Mouse (Mus musculus): Measurements from ENCODE around the gene Tnfsfm13. TPM values are rescaled to one million over a fixed set of nuclear protein-coding genes. Genes with fewer than 3 reads are reported as not detected.
"Not testable (repeated sequence)": the region's sequence is repeated elsewhere in the genome, so short reads cannot be mapped to it uniquely, and the experiment has no call there.

Tnfsfm13 gene
- total RNA-seq (2012; rRNA removed) = 0.08 TPM in 2 replicates
- total RNA-seq (2014; rRNA removed) = not detected in 2 replicates
- 0.25 TPM in 1 of 2 replicates, not detected in the other for polyA plus RNA-seq (2012; ENCODE audit: insufficient read length, low read depth)

DNA sequence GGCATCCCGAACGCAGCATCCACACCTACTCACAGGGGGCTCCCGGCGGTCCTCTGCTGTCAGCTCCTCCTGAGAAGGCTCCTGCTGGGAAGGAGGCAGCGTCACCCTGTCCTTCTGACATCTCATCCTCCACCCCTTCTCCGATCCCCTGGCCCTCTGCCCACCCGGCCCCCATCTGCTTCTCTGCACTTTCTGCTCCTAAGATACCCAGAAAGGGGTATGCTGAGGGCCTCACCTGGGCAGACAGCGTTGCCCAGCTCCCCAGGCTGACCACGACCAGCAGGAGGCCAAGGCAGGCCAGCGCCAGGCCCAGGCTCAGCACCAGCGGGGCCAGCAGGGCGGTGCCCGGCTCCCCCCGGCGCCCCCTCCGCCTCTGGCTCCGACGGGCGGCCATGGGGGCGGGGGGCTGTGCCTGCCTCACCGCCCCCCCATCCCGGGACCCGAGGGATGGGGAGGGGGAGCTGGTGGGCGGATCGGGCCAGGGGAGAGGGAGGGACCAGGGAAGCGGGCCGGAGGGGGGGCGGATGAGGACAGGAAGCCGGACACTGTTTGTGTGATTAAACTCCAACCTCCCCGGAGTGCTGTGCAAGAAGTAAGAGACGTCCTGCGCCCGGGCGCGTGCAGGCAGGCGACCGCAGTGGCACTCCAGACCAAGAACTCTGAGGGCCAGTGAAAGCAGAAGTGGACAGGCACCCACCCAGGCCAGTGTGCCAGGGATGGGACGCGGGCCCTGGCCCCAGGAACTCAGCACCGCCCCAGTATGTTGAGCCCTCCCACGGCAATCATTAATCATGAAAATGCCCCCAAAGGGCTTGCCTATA lies at the start of gene Tnfsfm13, which contains the start of gene Tnfsf12:
Tnfsfm13 (minus strand) TSS at position 738 of the 821 bp plus-strand sequence.
Tnfsf12 (minus strand) TSS at position 489 of the 821 bp plus-strand sequence.
- in situ Hi-C loops (cut with MboI; ENCODE audit: low pct_ligation_motif_present, low pct_unique_long_range_greater_than_20kb, low sequenced_read_pairs) = no loop called here
- H3K4me1 ChIP-seq (ENCODE audit: control insufficient read depth in 1 of 2, insufficient read depth in 2 of 2) = no peaks in the 10 kb centered on the region
- no peaks in the 10 kb centered on the region for H3K79me2 ChIP-seq (replicated peaks; ENCODE audit: control insufficient read depth, extremely low read depth, insufficient read depth, poor library complexity, severe bottlenecking)
- H3K4me2 ChIP-seq (ENCODE audit: insufficient read depth, low read depth, poor library complexity, severe bottlenecking) = no peak within 1 kb of the TSS
- H3K27ac ChIP-seq (ENCODE audit: insufficient read depth, low read depth) = no peak within 1 kb of the TSS
- no peak within 1 kb of the TSS for H3K4me3 ChIP-seq (replicated peaks in 1 of 3; ENCODE audit: low read depth in 2 of 3, low read length in 2 of 3, poor library complexity in 1 of 3)
- H3K9ac ChIP-seq (ENCODE audit: insufficient read depth, low read depth) = no peak within 1 kb of the TSS
- peaks cover 5% of the 10 kb centered on the region for H3K9me3 ChIP-seq (replicated peaks; ENCODE audit: low read length)
- peaks cover 1% of the 10 kb centered on the region for H3K27me3 ChIP-seq (replicated peaks)
- dilution Hi-C loops (cut with MboI; ENCODE audit: extremely low pct_ligation_motif_present, extremely low pct_unique_long_range_greater_than_20kb, low sequenced_read_pairs) = no loop called here
- no peaks in the 10 kb centered on the region for H3K36me3 ChIP-seq (replicated peaks in 1 of 2; ENCODE audit: control insufficient read depth in 1 of 2, insufficient read depth in 1 of 2, low read length in 1 of 2)
- DNase-seq (ENCODE audit: extremely low read depth) = no peak
- TF ChIP-seq ELF1 (IDR thresholded peaks at IDR 0.05; ENCODE audit: low read depth, low read length) (no peak), ETS1 (conservative IDR thresholded peaks at IDR 0.05; ENCODE audit: low read depth, low read length) (no peak)

DNA sequence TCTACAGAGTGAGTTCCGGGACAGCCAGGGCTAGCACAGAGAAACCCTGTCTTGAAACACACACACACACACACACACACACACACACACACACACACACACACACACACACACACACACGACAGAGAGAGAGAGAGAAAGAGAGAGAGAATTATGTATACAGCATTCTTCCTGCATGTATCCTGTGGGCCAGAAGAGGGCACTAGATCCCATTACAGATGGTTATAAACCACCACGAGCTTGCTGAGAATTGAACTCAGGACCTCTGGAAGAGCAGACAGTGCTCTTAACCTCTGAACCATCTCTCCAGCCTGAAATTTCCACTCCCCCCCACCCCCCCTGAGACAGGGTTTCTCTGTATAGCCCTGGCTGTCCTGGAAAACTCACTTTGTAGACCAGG lies 35.5 kb upstream of the Tnfsfm13 start:
- H3K4me3 ChIP-seq (replicated peaks in 1 of 3; ENCODE audit: low read depth in 2 of 3, low read length in 2 of 3, poor library complexity in 1 of 3); H3K4me2 ChIP-seq (ENCODE audit: insufficient read depth, low read depth, poor library complexity, severe bottlenecking); H3K27me3 ChIP-seq (replicated peaks); H3K4me1 ChIP-seq (ENCODE audit: control insufficient read depth in 1 of 2, insufficient read depth in 2 of 2); H3K79me2 ChIP-seq (replicated peaks; ENCODE audit: control insufficient read depth, extremely low read depth, insufficient read depth, poor library complexity, severe bottlenecking); H3K27ac ChIP-seq (ENCODE audit: insufficient read depth, low read depth); H3K9ac ChIP-seq (ENCODE audit: insufficient read depth, low read depth); H3K9me3 ChIP-seq (replicated peaks; ENCODE audit: low read length); in situ Hi-C loops (cut with MboI; ENCODE audit: low pct_ligation_motif_present, low pct_unique_long_range_greater_than_20kb, low sequenced_read_pairs); dilution Hi-C loops (cut with MboI; ENCODE audit: extremely low pct_ligation_motif_present, extremely low pct_unique_long_range_greater_than_20kb, low sequenced_read_pairs); DNase-seq (ENCODE audit: extremely low read depth): not testable (repeated sequence)
- TF ChIP-seq CTCF (conservative IDR thresholded peaks at IDR 0.05 in 1 of 2, IDR thresholded peaks at IDR 0.05 in 1 of 2; ENCODE audit: low read depth in 2 of 2, low read length in 2 of 2) = peak in 1 of 2 experiments; percentile 44; a peak in 2 of 4 replicates
- TF ChIP-seq SMC3 (IDR thresholded peaks at IDR 0.05; ENCODE audit: low read depth, low read length) = peak; percentile 40
- peak; percentile 22 for TF ChIP-seq RAD21 (IDR thresholded peaks at IDR 0.05; ENCODE audit: low read depth, low read length)
- peaks cover 28 to 35% of the 10 kb centered on the region in 2 experiments for H3K36me3 ChIP-seq (replicated peaks in 1 of 2; ENCODE audit: control insufficient read depth in 1 of 2, insufficient read depth in 1 of 2, low read length in 1 of 2)

DNA sequence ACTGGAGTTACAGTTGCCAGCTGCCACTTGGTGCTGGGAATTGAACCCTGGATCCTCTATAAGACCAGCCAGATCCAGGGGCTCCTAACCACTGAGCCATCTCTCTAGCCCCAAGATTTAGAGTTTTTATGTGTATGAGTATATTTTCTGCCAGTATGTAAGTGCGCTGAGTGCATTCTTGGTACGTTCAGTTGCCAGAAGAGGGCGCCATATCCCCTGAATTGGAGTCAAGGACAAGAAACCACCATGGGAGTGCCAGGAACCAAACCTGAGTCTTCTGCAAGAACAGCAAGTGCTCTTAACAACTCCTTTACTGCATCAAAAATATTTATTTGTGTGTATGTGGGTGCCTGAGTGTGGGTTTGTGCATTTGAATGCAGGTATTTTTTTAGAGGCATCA lies 33.2 kb upstream of the Tnfsfm13 start:
- Histone ChIP-seq H3K36me3 (replicated peaks in 1 of 2; ENCODE audit: control insufficient read depth in 1 of 2, insufficient read depth in 1 of 2, low read length in 1 of 2) (peaks cover 5 to 11% of the 10 kb centered on the region in 2 experiments), H3K27me3 (replicated peaks) (no peaks in the 10 kb centered on the region), H3K4me2 (ENCODE audit: insufficient read depth, low read depth, poor library complexity, severe bottlenecking) (no peak overlapping the region), H3K4me3 (replicated peaks in 1 of 3; ENCODE audit: low read depth in 2 of 3, low read length in 2 of 3, poor library complexity in 1 of 3) (no peak overlapping the region), H3K27ac (ENCODE audit: insufficient read depth, low read depth) (no peak overlapping the region), H3K9ac (ENCODE audit: insufficient read depth, low read depth) (no peak overlapping the region), H3K4me1 (ENCODE audit: control insufficient read depth in 1 of 2, insufficient read depth in 2 of 2) (no peaks in the 10 kb centered on the region; a peak in 1 of 4 replicates), H3K79me2 (replicated peaks; ENCODE audit: control insufficient read depth, extremely low read depth, insufficient read depth, poor library complexity, severe bottlenecking) (no peaks in the 10 kb centered on the region), H3K9me3 (replicated peaks; ENCODE audit: low read length) (no peaks in the 10 kb centered on the region)
- in situ Hi-C loops (cut with MboI; ENCODE audit: low pct_ligation_motif_present, low pct_unique_long_range_greater_than_20kb, low sequenced_read_pairs) (no loop called here), dilution Hi-C loops (cut with MboI; ENCODE audit: extremely low pct_ligation_motif_present, extremely low pct_unique_long_range_greater_than_20kb, low sequenced_read_pairs) (no loop called here)
- DNase-seq (ENCODE audit: extremely low read depth) = peak; percentile 80
- TF ChIP-seq ZKSCAN1 (IDR thresholded peaks at IDR 0.05; ENCODE audit: borderline replicate concordance, low read depth, low read length) (no peak), ZNF384 (IDR thresholded peaks at IDR 0.05; ENCODE audit: low read depth, low read length) (no peak), KAT2A (IDR thresholded peaks at IDR 0.05; ENCODE audit: insufficient replicate concordance, low read length) (no peak), IRF4 (IDR thresholded peaks at IDR 0.05; ENCODE audit: low read depth, low read length) (peak; percentile 43; the same call in 1 of the 2 replicates), MXI1 (IDR thresholded peaks at IDR 0.05; ENCODE audit: low read depth, low read length) (no peak), ZC3H11A (IDR thresholded peaks at IDR 0.05; ENCODE audit: low read depth, low read length) (peak; percentile 25; the same call in 1 of the 2 replicates), RCOR1 (conservative IDR thresholded peaks at IDR 0.05; ENCODE audit: low read depth, low read length) (no peak), CHD1 (IDR thresholded peaks at IDR 0.05; ENCODE audit: low read depth, low read length) (no peak), MAX (IDR thresholded peaks at IDR 0.05; ENCODE audit: low read length) (no peak), ETS1 (conservative IDR thresholded peaks at IDR 0.05; ENCODE audit: low read depth, low read length) (no peak), BHLHE40 (IDR thresholded peaks at IDR 0.05; ENCODE audit: low read depth, low read length) (no peak), TCF12 (IDR thresholded peaks at IDR 0.05; ENCODE audit: low read depth, low read length) (no peak), SMC3 (IDR thresholded peaks at IDR 0.05; ENCODE audit: low read depth, low read length) (peak; percentile 78), RAD21 (IDR thresholded peaks at IDR 0.05; ENCODE audit: low read depth, low read length) (peak; percentile 79), CTCF (conservative IDR thresholded peaks at IDR 0.05 in 1 of 2, IDR thresholded peaks at IDR 0.05 in 1 of 2; ENCODE audit: low read depth in 2 of 2, low read length in 2 of 2) (peak; percentile 52 to 84), ELF1 (IDR thresholded peaks at IDR 0.05; ENCODE audit: low read depth, low read length) (no peak), JUND (conservative IDR thresholded peaks at IDR 0.05; ENCODE audit: low read depth, low read length) (no peak), ZMIZ1 (IDR thresholded peaks at IDR 0.05; ENCODE audit: low read depth, low read length) (no peak), MYC (IDR thresholded peaks at IDR 0.05; ENCODE audit: low read depth, low read length) (no peak), UBTF (IDR thresholded peaks at IDR 0.05; ENCODE audit: low read depth, low read length) (no peak), MAFK (IDR thresholded peaks at IDR 0.05; ENCODE audit: insufficient replicate concordance, low read length) (no peak), PAX5 (IDR thresholded peaks at IDR 0.05; ENCODE audit: low read length) (no peak)

Measured in CH12.LX (cell line).